Mouse (Mus musculus) midbrain, embryonic 16.5 days (tissue): Measurements from ENCODE around the gene Zfp800. TPM values are rescaled to one million over a fixed set of nuclear protein-coding genes. Genes with fewer than 3 reads are reported as not detected.

Experiments
- ATAC-seq: fragments of 200-750 bp; cut with Nextera tagmentation; 2 replicates; pipeline ENCODE4 v1.8.0; 2017; ENCODE audit warnings: moderate TSS enrichment
- H3K27ac ChIP-seq: fragments of 300-500 bp; sonication (generic); 2 replicates; pipeline ENCODE4 v1.5.1; 2014; ENCODE audit warnings: mild to moderate bottlenecking, low read length, mixed read lengths
- H3K27me3 ChIP-seq: fragments of 300-500 bp; sonication (generic); 2 replicates; pipeline ENCODE4 v1.6.1; 2014; ENCODE audit warnings: low read depth, low read length, mixed read lengths; ENCODE audit not compliant: control insufficient read depth, insufficient read depth
- H3K36me3 ChIP-seq: fragments of 300-500 bp; sonication (generic); 2 replicates; pipeline ENCODE4 v1.6.1; 2014; ENCODE audit warnings: mild to moderate bottlenecking, low read length, moderate library complexity, mixed read lengths; ENCODE audit not compliant: control insufficient read depth, insufficient read depth
- H3K4me1 ChIP-seq: fragments of 300-500 bp; sonication (generic); 2 replicates; pipeline ENCODE4 v1.6.1; 2014; ENCODE audit warnings: mild to moderate bottlenecking, low read length, mixed read lengths; ENCODE audit not compliant: control insufficient read depth, insufficient read depth
- H3K4me2 ChIP-seq: fragments of 300-500 bp; sonication (generic); 2 replicates; pipeline ENCODE4 v1.6.1; 2014; ENCODE audit warnings: mild to moderate bottlenecking, low read length, mixed read lengths
- H3K4me3 ChIP-seq: fragments of 300-500 bp; sonication (generic); 2 replicates; pipeline ENCODE4 v1.5.1; 2014; ENCODE audit warnings: low read depth, mild to moderate bottlenecking, low read length, moderate library complexity, mixed read lengths
- H3K9ac ChIP-seq: fragments of 300-500 bp; sonication (generic); 2 replicates; pipeline ENCODE4 v1.6.1; 2014; ENCODE audit warnings: low read depth, low read length, mixed read lengths
- H3K9me3 ChIP-seq: fragments of 300-500 bp; sonication (generic); replicated peaks from 2 replicates; pipeline ENCODE4 v1.6.1; 2014; ENCODE audit warnings: mild to moderate bottlenecking, low read length, mixed read lengths; ENCODE audit not compliant: control insufficient read depth, poor library complexity, severe bottlenecking
- WGBS: fragments of 180-500 bp; shearing (Covaris S2); extraction: QIAGEN DNeasy Blood & Tissue Kit; methylation state at CpG from one replicate; pipeline ENCODE4 v1.1.7; 2014; 5-methylcytosine and 5-hydroxymethylcytosine counted together
- polyA plus RNA-seq: library from polyadenylated mRNA; unstranded; fragments of >200 nt; fragmentation: Nextera tagmentation; extraction: Ambion mirVana; gene quantifications from 2 replicates; pipeline ENCODE4 v1.2.1, GENCODE M21; 2015

Gene Zfp800
- polyA plus RNA-seq, 1 experiment from 2014 or later: 16.6 TPM

- WGBS: 90% methylated on average over 3 of the region's 3 CpGs
- no peak overlapping the region for H3K27ac ChIP-seq
- no peaks in the 10 kb centered on the region for H3K9me3 ChIP-seq
- ATAC-seq: no peak
- H3K4me1 ChIP-seq: peaks cover 4% of the 10 kb centered on the region; the same call in 1 of the 2 replicates
- H3K36me3 ChIP-seq: no peaks in the 10 kb centered on the region
- H3K4me2 ChIP-seq: no peak overlapping the region
- no peak overlapping the region for H3K9ac ChIP-seq
- H3K27me3 ChIP-seq: no peaks in the 10 kb centered on the region
- no peak overlapping the region for H3K4me3 ChIP-seq
Observed at GRCm38 (mm10) chr6:28332546-28332945, 65.3 kb downstream of the Zfp800 start.

- Histone ChIP-seq H3K4me2 (no peak overlapping the region), H3K9ac (no peak overlapping the region), H3K36me3 (no peaks in the 10 kb centered on the region), H3K4me1 (peaks cover 4% of the 10 kb centered on the region; the same call in 1 of the 2 replicates), H3K9me3 (no peaks in the 10 kb centered on the region), H3K27ac (no peak overlapping the region), H3K4me3 (no peak overlapping the region), H3K27me3 (no peaks in the 10 kb centered on the region)
- 30% methylated on average over 6 of the region's 6 CpGs for WGBS
- no peak for ATAC-seq
Observed at GRCm38 (mm10) chr6:28329815-28330214, 68.0 kb downstream of the Zfp800 start.

GRCm38 (mm10) chr6:28329002-28329596 is 68.7 kb downstream of the Zfp800 start:
- Histone ChIP-seq H3K9ac (no peak overlapping the region), H3K36me3 (no peaks in the 10 kb centered on the region), H3K27ac (no peak overlapping the region), H3K9me3 (no peaks in the 10 kb centered on the region), H3K4me3 (no peak overlapping the region), H3K27me3 (no peaks in the 10 kb centered on the region), H3K4me2 (peak overlapping the region; percentile 25; the same call in 1 of the 2 replicates), H3K4me1 (peaks cover 4% of the 10 kb centered on the region; the same call in 1 of the 2 replicates)
- ATAC-seq: peak; percentile 62
- WGBS: 44% methylated on average over 10 of the region's 10 CpGs

GRCm38 (mm10) chr6:28326720-28327119 is 71.1 kb downstream of the Zfp800 start:
- Histone ChIP-seq H3K4me2 (no peak overlapping the region), H3K36me3 (no peaks in the 10 kb centered on the region), H3K27me3 (no peaks in the 10 kb centered on the region), H3K27ac (no peak overlapping the region), H3K4me1 (peaks cover 4% of the 10 kb centered on the region; the same call in 1 of the 2 replicates), H3K9me3 (no peaks in the 10 kb centered on the region; the same call in 1 of the 2 replicates), H3K4me3 (no peak overlapping the region), H3K9ac (no peak overlapping the region)
- ATAC-seq: no peak
- WGBS: 92% methylated on average over 3 of the region's 3 CpGs

DNA sequence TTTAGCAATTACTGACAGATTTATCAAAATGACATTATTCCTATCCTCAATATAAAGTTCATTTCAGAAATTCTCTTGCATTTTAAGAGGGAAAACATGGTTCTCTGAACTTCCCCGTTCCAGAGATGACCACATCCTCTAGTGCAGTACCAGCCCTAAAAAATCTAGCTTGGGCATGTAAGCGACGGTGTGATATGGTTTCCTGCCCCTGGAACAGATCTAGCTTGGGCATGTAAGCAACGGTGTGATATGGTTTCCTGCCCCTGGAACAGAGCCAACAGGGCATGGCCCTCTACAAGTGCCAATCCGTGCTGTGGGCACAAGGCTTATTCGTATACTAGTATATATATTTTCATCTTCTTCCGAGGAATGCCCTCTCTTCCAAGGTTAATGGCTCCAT is 75.4 kb downstream of the Zfp800 start:
- H3K27ac ChIP-seq: no peak overlapping the region
- 93% methylated on average over 7 of the region's 7 CpGs for WGBS
- no peak for ATAC-seq

DNA sequence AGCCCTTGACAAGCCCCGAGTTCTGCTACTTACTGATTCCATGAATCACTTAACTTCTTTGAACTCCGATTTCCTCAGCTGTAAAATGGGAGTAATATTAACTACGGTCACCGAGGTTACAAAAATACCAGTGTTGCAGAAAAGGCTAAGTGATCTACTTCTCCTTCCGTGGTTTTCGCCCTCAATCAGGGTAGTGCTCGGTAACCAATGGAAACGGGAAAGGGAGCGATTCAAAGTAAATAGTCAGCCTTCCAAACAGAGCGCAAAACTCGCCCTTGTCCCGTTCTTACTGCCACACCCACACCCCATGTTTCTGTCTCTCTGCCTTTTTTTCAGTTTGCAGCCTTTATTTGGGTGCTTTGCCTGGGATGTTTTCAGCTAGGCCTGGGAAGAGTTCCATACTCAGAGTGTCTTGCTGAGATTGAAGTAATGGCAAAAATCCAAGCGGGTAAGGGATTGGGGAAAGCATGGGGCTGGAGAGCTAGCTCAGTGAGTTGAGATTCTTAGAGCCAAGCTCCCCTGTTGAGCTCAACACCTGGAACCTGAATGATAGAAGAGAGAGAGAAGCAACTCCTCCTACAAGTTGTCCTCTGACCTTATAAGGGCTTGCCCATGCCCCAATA is 78.0 kb downstream of the Zfp800 start:
- Histone ChIP-seq H3K4me2 (no peak overlapping the region), H3K36me3 (no peaks in the 10 kb centered on the region), H3K4me1 (no peaks in the 10 kb centered on the region), H3K27me3 (no peaks in the 10 kb centered on the region), H3K9ac (no peak overlapping the region), H3K9me3 (no peaks in the 10 kb centered on the region; the same call in 1 of the 2 replicates), H3K27ac (no peak overlapping the region), H3K4me3 (no peak overlapping the region)
- 73% methylated on average over 13 of the region's 13 CpGs for WGBS
- ATAC-seq: no peak

More for the DNA sequence above, 75.4 kb downstream of the Zfp800 start:
- Histone ChIP-seq H3K4me2 (no peak overlapping the region), H3K9ac (no peak overlapping the region), H3K4me3 (no peak overlapping the region), H3K27me3 (no peaks in the 10 kb centered on the region), H3K9me3 (no peaks in the 10 kb centered on the region; the same call in 1 of the 2 replicates), H3K36me3 (no peaks in the 10 kb centered on the region), H3K4me1 (no peaks in the 10 kb centered on the region)

DNA sequence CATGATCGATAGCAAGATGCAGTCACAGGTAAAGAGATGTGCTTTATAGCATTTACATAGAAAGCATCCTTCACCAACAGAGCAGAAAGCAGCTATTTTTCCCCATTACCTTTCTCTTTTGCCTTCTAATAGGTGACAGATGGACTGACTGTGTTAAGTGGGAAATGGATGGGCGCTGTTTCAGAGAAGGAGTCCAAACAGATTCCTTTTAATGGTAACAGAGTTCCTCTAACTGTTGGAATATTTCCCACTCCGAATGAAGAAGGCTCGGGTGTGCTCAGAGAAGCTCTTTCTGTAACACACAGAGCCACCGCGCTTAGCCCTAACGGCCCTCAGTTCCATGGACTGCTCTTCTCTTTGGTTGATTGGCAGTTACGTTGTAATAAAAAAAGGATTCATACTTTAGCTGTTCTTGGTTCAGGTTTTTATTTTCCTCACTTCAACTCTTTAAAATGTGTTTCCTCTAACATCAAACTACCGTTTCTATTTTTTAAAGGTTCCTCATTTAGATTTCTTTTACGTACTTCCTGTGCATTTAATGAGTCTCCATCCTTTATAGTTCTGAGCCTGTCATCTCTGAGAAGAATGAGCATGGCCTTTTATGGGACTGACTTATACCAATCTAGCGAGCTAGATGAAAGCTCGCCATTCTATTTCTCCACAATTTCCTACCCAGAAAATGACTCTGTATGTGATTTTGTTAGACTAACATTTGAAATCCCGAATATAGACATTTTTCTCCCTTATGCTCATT is 78.8 kb downstream of the Zfp800 start:
- no peak overlapping the region for H3K27ac ChIP-seq
- no peak for ATAC-seq
- 73% methylated on average over 13 of the region's 13 CpGs for WGBS
- H3K27me3 ChIP-seq: no peaks in the 10 kb centered on the region
- no peak overlapping the region for H3K4me3 ChIP-seq
- H3K9ac ChIP-seq: no peak overlapping the region
- H3K4me1 ChIP-seq: no peaks in the 10 kb centered on the region
- H3K9me3 ChIP-seq: no peaks in the 10 kb centered on the region; the same call in 1 of the 2 replicates
- no peak overlapping the region for H3K4me2 ChIP-seq
- H3K36me3 ChIP-seq: no peaks in the 10 kb centered on the region

DNA sequence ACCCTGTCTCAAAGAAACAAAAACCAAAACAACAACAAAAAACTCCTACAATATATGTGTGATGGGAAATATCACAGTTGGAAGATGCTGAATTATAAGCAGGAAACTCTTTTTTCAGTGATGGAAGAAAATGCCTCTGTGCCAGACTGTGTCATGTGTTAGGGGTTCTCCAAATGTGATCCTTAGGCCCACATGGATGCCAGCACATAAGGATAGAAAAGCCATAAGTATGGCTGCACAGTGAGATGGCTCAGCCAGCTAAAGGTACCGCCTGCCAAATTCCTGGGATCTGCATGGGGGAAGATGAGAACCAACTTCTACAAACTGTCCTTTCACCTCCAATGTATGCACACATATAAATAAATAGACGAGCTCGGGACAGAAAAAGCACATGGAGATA is 82.6 kb downstream of the Zfp800 start:
- Histone ChIP-seq H3K27ac (no peak overlapping the region), H3K4me2 (no peak overlapping the region), H3K36me3 (no peaks in the 10 kb centered on the region), H3K27me3 (no peaks in the 10 kb centered on the region), H3K4me1 (no peaks in the 10 kb centered on the region), H3K9me3 (no peaks in the 10 kb centered on the region), H3K4me3 (no peak overlapping the region), H3K9ac (no peak overlapping the region)
- 96% methylated on average over 3 of the region's 3 CpGs for WGBS
- ATAC-seq: no peak

GRCm38 (mm10) chr6:28312067-28312466 is 85.7 kb downstream of the Zfp800 start:
- 85% methylated on average over 2 of the region's 2 CpGs for WGBS
- no peak for ATAC-seq
- no peaks in the 10 kb centered on the region for H3K9me3 ChIP-seq

More at GRCm38 (mm10) chr6:28312067-28312466, 85.7 kb downstream of the Zfp800 start:
- no peak overlapping the region for H3K4me2 ChIP-seq
- H3K36me3 ChIP-seq: no peaks in the 10 kb centered on the region
- H3K27me3 ChIP-seq: no peaks in the 10 kb centered on the region
- H3K9ac ChIP-seq: no peak overlapping the region
- no peaks in the 10 kb centered on the region for H3K4me1 ChIP-seq
- H3K4me3 ChIP-seq: no peak overlapping the region
- no peak overlapping the region for H3K27ac ChIP-seq
